Mouse (Mus musculus) brown adipose tissue, adult 24 weeks (tissue): ENCODE measurements at regions not wholly inside any gene's neighbourhood (a gene's known extent, or its start where the extent isn't known, plus 50 kb on each side); places are given as distances from the start of the nearest gene placed in this dataset.

Source experiments
- H3K27ac ChIP-seq: fragments of 200-500 bp; replicated peaks from 2 replicates; pipeline ENCODE4 v1.5.1; 2012; ENCODE audit warnings: low read depth, mild to moderate bottlenecking, low read length
- H3K4me1 ChIP-seq: fragments of 200-500 bp; 2 replicates; pipeline ENCODE4 v1.6.1; 2012; ENCODE audit warnings: low read length, mixed read lengths; ENCODE audit not compliant: control insufficient read depth, insufficient read depth, insufficient read length
- H3K4me3 ChIP-seq: fragments of 200-500 bp; 2 replicates; pipeline ENCODE4 v1.5.1; 2012; ENCODE audit warnings: low read depth, mild to moderate bottlenecking, low read length, moderate library complexity; ENCODE audit not compliant: insufficient read depth

DNA sequence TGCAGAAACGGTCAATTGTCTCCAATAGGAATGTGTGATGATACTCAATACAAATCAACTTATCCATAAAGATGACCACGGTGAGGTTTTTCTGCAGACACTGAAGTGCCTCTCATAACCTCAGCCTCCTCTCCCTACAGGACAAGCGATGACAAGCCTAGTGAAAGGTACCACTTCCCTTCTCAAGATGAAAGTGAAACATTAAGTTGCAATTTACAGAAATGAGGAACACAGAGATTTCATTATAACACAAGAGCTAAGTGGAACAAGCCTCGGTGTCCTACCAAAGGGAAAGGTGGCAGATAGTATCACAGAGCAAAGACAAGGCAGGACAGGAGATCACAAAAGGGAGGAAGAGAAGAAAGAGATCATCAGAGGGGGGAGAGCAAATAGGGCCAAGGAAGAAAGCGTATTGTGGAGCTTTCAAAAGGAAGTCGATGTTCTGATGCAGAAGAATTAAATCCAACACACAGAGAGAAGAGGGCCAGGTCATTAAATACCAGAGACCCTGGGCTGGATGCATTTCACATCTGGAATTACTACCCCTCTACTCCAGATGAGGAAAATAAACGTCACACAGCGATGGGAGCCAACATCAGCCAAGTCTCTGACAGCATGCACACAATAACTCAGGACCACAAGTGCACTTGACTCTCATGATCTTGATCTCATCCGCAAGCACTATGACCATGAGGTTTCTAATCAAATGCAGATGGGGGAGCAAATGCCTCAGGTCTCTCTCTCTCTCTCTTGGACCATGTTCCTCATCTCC lies 70.0 kb upstream of the Kdr start:
- no peak overlapping the region for H3K4me3 ChIP-seq
- no peaks in the 10 kb centered on the region; the same call in 1 of the 2 replicates for H3K4me1 ChIP-seq
- H3K27ac ChIP-seq = 0 out of 2 replicates have a peak overlapping the region, but pooled peaks have one; percentile 38

DNA sequence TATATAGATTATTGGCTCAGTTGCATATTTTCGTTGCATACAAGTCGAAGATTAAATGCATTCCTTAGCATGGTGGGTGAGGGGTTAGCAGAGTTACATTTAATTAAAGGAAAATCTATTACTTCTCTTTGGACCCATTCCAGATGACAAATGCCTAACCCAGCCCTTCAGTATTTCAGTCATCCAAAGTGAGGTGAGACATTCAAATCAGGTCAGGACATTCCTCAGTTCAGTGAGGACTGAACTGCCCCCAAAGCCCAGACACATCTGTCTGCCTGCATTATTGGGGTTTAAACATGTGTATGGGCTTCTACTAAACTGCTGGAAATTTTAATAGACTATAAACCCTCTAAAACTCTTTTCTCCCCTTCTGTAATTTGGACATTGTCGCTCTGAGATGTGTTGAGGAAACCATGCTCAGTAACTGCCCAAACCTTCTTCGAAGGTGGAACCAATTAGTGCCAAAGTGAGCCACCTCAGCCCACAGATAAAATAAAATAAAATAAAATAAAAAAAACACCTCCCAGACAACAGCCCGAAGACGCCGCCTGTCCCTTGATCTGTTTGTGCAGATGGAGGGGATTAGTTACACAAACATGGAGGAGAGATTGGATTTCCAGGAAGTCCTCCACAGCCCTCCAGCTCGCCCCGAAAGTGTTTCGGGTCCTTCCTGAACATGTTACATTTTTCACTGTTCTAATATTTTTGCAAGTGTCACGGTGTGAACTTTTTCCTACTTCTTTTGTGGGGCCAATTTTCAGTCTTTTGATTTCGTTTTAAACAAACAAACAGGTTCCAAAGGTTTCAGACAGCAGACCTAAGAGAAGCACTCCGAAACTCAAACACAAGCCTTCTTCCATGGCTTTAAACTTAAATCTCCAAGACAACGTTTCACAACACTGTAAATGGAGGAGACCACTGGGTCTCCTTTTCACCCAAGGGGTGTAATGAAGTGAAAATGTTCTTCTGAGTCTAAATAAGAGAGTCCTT lies 65.6 kb upstream of the Kdr start:
- no peak overlapping the region for H3K4me3 ChIP-seq
- peaks cover 5% of the 10 kb centered on the region for H3K4me1 ChIP-seq
- H3K27ac ChIP-seq = no peak overlapping the region

DNA sequence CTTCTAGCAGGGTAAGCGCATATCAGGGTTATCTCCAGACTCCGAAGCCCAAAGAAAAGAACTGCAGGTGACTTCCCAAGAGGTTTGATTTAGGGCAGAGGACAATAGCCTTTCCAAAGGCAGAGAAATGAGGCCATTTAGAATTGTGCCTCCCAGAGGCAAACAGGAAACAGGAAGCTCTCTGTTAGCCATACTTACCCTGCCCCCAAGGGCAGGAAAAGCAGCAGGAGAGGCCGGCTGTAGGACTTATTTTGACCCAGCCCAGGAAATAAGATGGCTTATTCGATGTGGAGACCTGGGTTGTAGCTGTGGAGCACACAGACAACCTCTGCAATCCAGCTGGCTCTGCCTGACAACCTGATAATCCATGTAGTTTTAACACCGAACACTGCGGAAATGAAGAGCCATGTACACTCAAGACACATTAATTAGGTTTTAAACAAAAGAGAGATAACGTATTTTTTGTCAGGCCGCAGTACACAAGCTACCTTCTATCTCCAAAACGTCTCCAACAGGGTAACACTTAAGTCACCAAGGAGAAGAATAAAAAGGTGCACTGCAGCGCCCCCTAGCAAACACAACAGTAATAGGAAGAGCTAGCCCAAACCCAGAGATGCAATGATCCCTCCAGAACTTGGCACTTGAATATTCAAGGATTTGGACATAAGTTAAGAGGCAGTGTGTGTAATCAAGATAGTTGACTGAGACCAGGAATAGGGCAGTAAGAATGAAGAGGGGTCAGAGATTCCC lies 62.4 kb upstream of the Kdr start:
- H3K27ac ChIP-seq = peak overlapping the region; percentile 91
- H3K4me3 ChIP-seq = no peak overlapping the region
- peaks cover 5% of the 10 kb centered on the region for H3K4me1 ChIP-seq

DNA sequence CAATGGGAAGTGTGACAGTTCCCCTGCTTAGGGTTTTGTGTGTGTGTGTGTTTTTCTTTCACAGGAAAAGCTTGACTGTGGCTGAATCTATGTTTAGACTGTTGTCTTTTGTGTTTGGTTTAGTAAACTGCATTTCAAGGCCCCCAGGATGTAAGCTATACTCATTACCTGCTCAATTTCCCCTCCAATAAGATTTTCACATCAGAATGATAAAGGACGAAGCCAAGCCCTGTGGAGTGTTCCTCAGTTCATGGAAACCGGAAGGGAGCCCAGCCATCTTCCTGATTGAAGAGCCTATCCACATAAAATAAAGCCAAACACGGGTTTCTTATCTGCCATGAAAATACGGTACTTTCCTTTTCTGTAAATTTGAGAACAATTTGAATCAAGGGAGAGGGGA lies 50.5 kb upstream of the Kdr start:
- no peak overlapping the region for H3K4me3 ChIP-seq
- H3K27ac ChIP-seq = peak overlapping the region; percentile 88
- H3K4me1 ChIP-seq = peaks cover 25% of the 10 kb centered on the region
